In genomic region chr19:5819549-5819948, GRCm38 (mm10) we compare ENCODE assay signal across 9 mouse cellular contexts. TPM values are rescaled to one million over a fixed set of nuclear protein-coding genes. Genes with fewer than 3 reads are reported as not detected.
DNase-seq lines count a peak whose midpoint lies in the region; ATAC-seq and TF ChIP-seq lines count a peak whose summit lies in the region.
"Had no signal": no experiment of that assay in that cellular context is flagged by ENCODE, and none has a peak within 500 bp of the region (broad histone marks: within the 10 kb centered on the region; RNA-seq: fewer than 3 reads in every experiment).

No protein-coding gene starts in this region.

- peaks cover 55% of the 10 kb centered on the region for H3K4me1 ChIP-seq in intestine, embryonic 16.5 days (ENCODE audit: control insufficient read depth, insufficient read depth, low read length)
- peaks cover 42% of the 10 kb centered on the region for H3K4me1 ChIP-seq in intestine, embryonic 15.5 days (replicated peaks)
- peaks cover 49% of the 10 kb centered on the region for H3K4me1 ChIP-seq in kidney, adult 2 months (ENCODE audit: control insufficient read depth, insufficient read depth, low read length)

- DNase-seq in cerebellum, postnatal 25 days, result peak; percentile 57 to 69
- peak; percentile 93 for DNase-seq in kidney, adult 2 months
- DNase-seq in lung, postnatal 10 days, result peak; percentile 87
- DNase-seq in layer of hippocampus, adult 8-10 months (ENCODE audit: low spot score in 2 of 2), result no peak
- DNase-seq in spleen, postnatal 14 days (ENCODE audit: low spot score in 2 of 2), result no peak
- DNase-seq in adrenal gland, adult 8-10 months, result no peak

- H3K9me3 ChIP-seq in intestine, embryonic 16.5 days (ENCODE audit: control insufficient read depth, low read length), result no peaks in the 10 kb centered on the region
- H3K9me3 ChIP-seq in intestine, embryonic 15.5 days, result no peaks in the 10 kb centered on the region
- H3K9me3 ChIP-seq: neural tube, embryonic 13.5 days had no signal

- peak overlapping the region; percentile 46 for H3K27ac ChIP-seq in intestine, embryonic 16.5 days (ENCODE audit: low read length)
- no peak overlapping the region; the same call in 1 of the 2 replicates for H3K27ac ChIP-seq in intestine, embryonic 15.5 days
- peak overlapping the region; percentile 84 for H3K27ac ChIP-seq in kidney, adult 2 months (ENCODE audit: insufficient read depth, low read depth, low read length)
- H3K27ac ChIP-seq: neural tube, embryonic 13.5 days had no signal

- no peak for ATAC-seq in intestine, embryonic 16.5 days
- no peak for ATAC-seq in intestine, embryonic 15.5 days

- no peak overlapping the region for H3K4me3 ChIP-seq in intestine, embryonic 16.5 days (ENCODE audit: low read length)
- no peak overlapping the region for H3K4me3 ChIP-seq in intestine, embryonic 15.5 days (replicated peaks)
- H3K4me3 ChIP-seq in kidney, adult 2 months (ENCODE audit: insufficient read depth, low read depth, low read length), result no peak overlapping the region
- H3K4me3 ChIP-seq: neural tube, embryonic 13.5 days had no signal

- H3K27me3 ChIP-seq in intestine, embryonic 16.5 days (replicated peaks; ENCODE audit: control insufficient read depth, insufficient read depth, low read length), result no peaks in the 10 kb centered on the region
- no peaks in the 10 kb centered on the region for H3K27me3 ChIP-seq in intestine, embryonic 15.5 days (replicated peaks)
- H3K27me3 ChIP-seq in kidney, adult 2 months (replicated peaks; ENCODE audit: control insufficient read depth, insufficient read depth, low read length), result no peaks in the 10 kb centered on the region
- H3K27me3 ChIP-seq: neural tube, embryonic 13.5 days had no signal

- H3K9ac ChIP-seq in intestine, embryonic 16.5 days (ENCODE audit: low read depth, low read length), result no peak overlapping the region
- no peak overlapping the region for H3K9ac ChIP-seq in intestine, embryonic 15.5 days
- H3K9ac ChIP-seq: neural tube, embryonic 13.5 days had no signal

- peak; percentile 44 for TF ChIP-seq CTCF in kidney, adult 2 months (conservative IDR thresholded peaks at IDR 0.05; ENCODE audit: insufficient read depth, insufficient read length, low read depth, low read length)

- H3K36me3 ChIP-seq in intestine, embryonic 16.5 days (ENCODE audit: control insufficient read depth, insufficient read depth, low read length), result no peaks in the 10 kb centered on the region
- H3K36me3 ChIP-seq in intestine, embryonic 15.5 days, result no peaks in the 10 kb centered on the region
- 0 out of 2 replicates have a peak, but pooled peaks cover 2% of the 10 kb centered on the region for H3K36me3 ChIP-seq in kidney, adult 2 months (ENCODE audit: control insufficient read depth, insufficient read depth, low read length)
- H3K36me3 ChIP-seq: neural tube, embryonic 13.5 days had no signal

- WGBS in intestine, embryonic 16.5 days, result 45% methylated on average over 12 of the region's 12 CpGs
- WGBS in intestine, embryonic 15.5 days, result 42% methylated on average over 12 of the region's 12 CpGs
- 17% methylated on average over 12 of the region's 12 CpGs for WGBS in kidney, adult 2 months

- H3K4me2 ChIP-seq in intestine, embryonic 16.5 days (ENCODE audit: low read depth, low read length), result no peak overlapping the region
- no peak overlapping the region for H3K4me2 ChIP-seq in intestine, embryonic 15.5 days (replicated peaks)
- H3K4me2 ChIP-seq: neural tube, embryonic 13.5 days had no signal

- TF ChIP-seq POLR2A in kidney, adult 2 months (IDR thresholded peaks at IDR 0.05; ENCODE audit: low read depth, low read length), result no peak

RNA-seq across cellular contexts. Expression of gene Scyl1, which starts 48.3 kb away (rescaled TPM):
- polyA plus RNA-seq in intestine, embryonic 16.5 days (2015; fragmentation: Nextera tagmentation; extraction: Ambion mirVana), result 58.9 and 64.3 TPM in 2 replicates
- 60.6 and 60.9 TPM in 2 replicates for polyA plus RNA-seq in intestine, embryonic 15.5 days (2015; fragmentation: Nextera tagmentation; extraction: Ambion mirVana)
- polyA plus RNA-seq in kidney, adult 2 months (2012; rRNA removed), result 107 and 134 TPM in 2 replicates
- total RNA-seq in layer of hippocampus, adult 8-10 months (2022), result 10 to 100 TPM; 77.7 to 94.4 (median 88.1) TPM
- total RNA-seq in adrenal gland, adult 8-10 months (2022), result 100 to 1,000 TPM; 112 to 147 (median 124) TPM

RNA-seq across cellular contexts. Expression of gene Frmd8, which starts 55.5 kb away (rescaled TPM):
- 31.1 and 31.7 TPM in 2 replicates for polyA plus RNA-seq in intestine, embryonic 16.5 days (2015; fragmentation: Nextera tagmentation; extraction: Ambion mirVana)
- polyA plus RNA-seq in intestine, embryonic 15.5 days (2015; fragmentation: Nextera tagmentation; extraction: Ambion mirVana), result 26.9 and 28.0 TPM in 2 replicates
- 18.5 and 23.1 TPM in 2 replicates for polyA plus RNA-seq in kidney, adult 2 months (2012; rRNA removed)
- total RNA-seq in layer of hippocampus, adult 8-10 months (2022), result 10 to 100 TPM; 10.4 to 20.8 (median 16.3) TPM
- 10 to 100 TPM; 47.6 to 55.2 (median 53.4) TPM for total RNA-seq in adrenal gland, adult 8-10 months (2022)

RNA-seq across cellular contexts. Expression of gene Slc25a45, which starts 58.1 kb away (rescaled TPM):
- 3.4 and 4.1 TPM in 2 replicates for polyA plus RNA-seq in intestine, embryonic 16.5 days (2015; fragmentation: Nextera tagmentation; extraction: Ambion mirVana)
- polyA plus RNA-seq in intestine, embryonic 15.5 days (2015; fragmentation: Nextera tagmentation; extraction: Ambion mirVana), result 3.5 and 4.2 TPM in 2 replicates
- 52.7 and 63.4 TPM in 2 replicates for polyA plus RNA-seq in kidney, adult 2 months (2012; rRNA removed)
- total RNA-seq in layer of hippocampus, adult 8-10 months (2022), result 1 to 10 TPM; 3.1 to 7.1 (median 4.5) TPM
- 10 to 100 TPM; 12.8 to 21.7 (median 17.5) TPM for total RNA-seq in adrenal gland, adult 8-10 months (2022)

Comparison
In these comparisons a context has a peak if more than half of its experiments do, and no peak if none do; other contexts are left out.
1. DNase-seq: peak in cerebellum, postnatal 25 days (2 of 2), kidney, adult 2 months (single experiment) and lung, postnatal 10 days (single experiment); none in layer of hippocampus, adult 8-10 months (0 of 2), spleen, postnatal 14 days (0 of 2) and adrenal gland, adult 8-10 months (single experiment).
2. RNA of gene Slc25a45, which starts 58.1 kb away (polyA plus RNA-seq): 52.7 to 63.4 TPM in kidney, adult 2 months; 3.5 to 4.2 TPM in intestine, embryonic 15.5 days and 3.4 to 4.1 TPM in intestine, embryonic 16.5 days; every median in the first group is over 10 times any median in the second.